Mouse (Mus musculus): Measurements from ENCODE around the gene Olfr92.

The Olfr92 gene

GRCm38 (mm10) chr17:37062101-37062641 is 57.7 kb downstream of the Olfr92 start:
- no peak for DNase-seq

GRCm38 (mm10) chr17:37061435-37061834 is 58.5 kb downstream of the Olfr92 start:
- no peak for DNase-seq
